Mouse (Mus musculus) MEL (cell line): ENCODE results near the gene Wfdc10. TPM values are rescaled to one million over a fixed set of nuclear protein-coding genes. Genes with fewer than 3 reads are reported as not detected.

Source experiments
- DNase-seq: peaks from one replicate; pipeline ENCODE4 v3.0.0; 2011; ENCODE audit warnings: low read depth, low spot score
- H3K27ac ChIP-seq: 2 replicates; pipeline ENCODE4 v1.5.1; 2012; ENCODE audit warnings: low read depth, mild to moderate bottlenecking, control low read depth, low read length, moderate library complexity; ENCODE audit not compliant: control insufficient read depth
- H3K27me3 ChIP-seq, 2 experiments: fragments of 150-350 bp in 1 of 2; sonication (generic) in 1 of 2; 2 replicates each; pipeline ENCODE4 v1.6.1; 2012; ENCODE audit warnings: low read length in 2 of 2, mild to moderate bottlenecking in 2 of 2, improper control_type of control experiment in 1 of 2, moderate library complexity in 1 of 2; ENCODE audit not compliant: insufficient read depth in 2 of 2, control insufficient read depth in 1 of 2
- H3K36me3 ChIP-seq, 2 experiments: 2 replicates each; pipeline ENCODE4 v1.6.1; 2012 to 2014; ENCODE audit warnings: low read length in 2 of 2, improper control_type of control experiment in 1 of 2, inconsistent platforms in 1 of 2, mild to moderate bottlenecking in 1 of 2; ENCODE audit not compliant: insufficient read depth in 2 of 2, control insufficient read depth in 1 of 2
- H3K4me1 ChIP-seq, 2 experiments: fragments of 150-350 bp in 1 of 2; sonication (generic) in 1 of 2; 2 replicates each; pipeline ENCODE4 v1.6.1; 2012; ENCODE audit warnings: low read length in 2 of 2, improper control_type of control experiment in 1 of 2, mild to moderate bottlenecking in 1 of 2; ENCODE audit not compliant: insufficient read depth in 2 of 2, control insufficient read depth in 1 of 2
- H3K4me3 ChIP-seq, 2 experiments: fragments of 150-350 bp in 1 of 2; sonication (generic) in 1 of 2; 2 replicates each; pipeline ENCODE4 v1.5.1; 2012; ENCODE audit warnings: low read depth in 2 of 2, low read length in 2 of 2, mild to moderate bottlenecking in 2 of 2, moderate library complexity in 2 of 2, control low read depth in 1 of 2, improper control_type of control experiment in 1 of 2; ENCODE audit not compliant: control insufficient read depth in 1 of 2, insufficient read depth in 1 of 2
- H3K79me2 ChIP-seq: 2 replicates; pipeline ENCODE4 v1.6.1; 2012; ENCODE audit warnings: mild to moderate bottlenecking, low read length, moderate library complexity; ENCODE audit not compliant: control insufficient read depth, poor library complexity, insufficient read depth
- H3K9ac ChIP-seq: 2 replicates; pipeline ENCODE4 v1.6.1; 2012; ENCODE audit warnings: low read depth, mild to moderate bottlenecking, control low read depth, low read length, moderate library complexity; ENCODE audit not compliant: control insufficient read depth, poor library complexity, severe bottlenecking
- H3K9me3 ChIP-seq: fragments of 150-350 bp; sonication (generic); replicated peaks from 2 replicates; pipeline ENCODE4 v1.6.1; 2012; ENCODE audit warnings: mild to moderate bottlenecking, low read length, improper control_type of control experiment, moderate library complexity; ENCODE audit not compliant: insufficient read depth
- BHLHE40 ChIP-seq: IDR thresholded peaks from 2 replicates; pipeline ENCODE4 v1.6.1; 2012; ENCODE audit warnings: low read depth, mild to moderate bottlenecking, inconsistent platforms, low read length, improper control_type of control experiment, borderline replicate concordance
- CTCF ChIP-seq, 3 experiments: IDR thresholded peaks in 2 of 3; conservative IDR thresholded peaks in 1 of 3; 2 replicates each; pipeline ENCODE4 v1.5.1; 2011 to 2012; ENCODE audit warnings: low read length in 3 of 3, low read depth in 2 of 3, mild to moderate bottlenecking in 2 of 3, improper control_type of control experiment in 1 of 3, inconsistent platforms in 1 of 3, mixed read lengths in 1 of 3, moderate library complexity in 1 of 3; ENCODE audit not compliant: control insufficient read depth in 1 of 3, insufficient read depth in 1 of 3, poor library complexity in 1 of 3, severe bottlenecking in 1 of 3
- ETS1 ChIP-seq: IDR thresholded peaks from 2 replicates; pipeline ENCODE4 v1.6.1; 2012; ENCODE audit warnings: low read depth, mild to moderate bottlenecking, inconsistent platforms, low read length, improper control_type of control experiment, moderate library complexity
- KAT2A ChIP-seq: conservative IDR thresholded peaks from 2 replicates; pipeline ENCODE4 v1.6.1; 2012; ENCODE audit warnings: low read depth, low read length, improper control_type of control experiment, inconsistent platforms
- MAX ChIP-seq: IDR thresholded peaks from 2 replicates; pipeline ENCODE4 v1.6.1; 2011; ENCODE audit warnings: low read length, improper control_type of control experiment
- MYC ChIP-seq: IDR thresholded peaks from 2 replicates; pipeline ENCODE4 v1.6.1; 2011; ENCODE audit warnings: low read depth, mild to moderate bottlenecking, low read length, improper control_type of control experiment, moderate library complexity
- NRF1 ChIP-seq: IDR thresholded peaks from 2 replicates; pipeline ENCODE4 v1.6.1; 2014; ENCODE audit warnings: low read depth, mild to moderate bottlenecking, inconsistent platforms, low read length, improper control_type of control experiment, moderate library complexity; ENCODE audit not compliant: poor library complexity, insufficient read depth, severe bottlenecking
- RAD21 ChIP-seq: IDR thresholded peaks from 2 replicates; pipeline ENCODE4 v1.6.1; 2011; ENCODE audit warnings: mild to moderate bottlenecking, low read depth, low read length, improper control_type of control experiment
- SMC3 ChIP-seq: IDR thresholded peaks from 2 replicates; pipeline ENCODE4 v1.6.1; 2011; ENCODE audit warnings: low read depth, low read length, improper control_type of control experiment
- TBP ChIP-seq: IDR thresholded peaks from 2 replicates; pipeline ENCODE4 v1.8.0; 2011; ENCODE audit warnings: low read depth, low read length, improper control_type of control experiment
- TCF12 ChIP-seq: IDR thresholded peaks from 2 replicates; pipeline ENCODE4 v1.6.1; 2014; ENCODE audit warnings: low read depth, mild to moderate bottlenecking, inconsistent platforms, low read length, improper control_type of control experiment, moderate library complexity
- USF1 ChIP-seq: IDR thresholded peaks from 2 replicates; pipeline ENCODE4 v1.6.1; 2014; ENCODE audit warnings: low read depth, mild to moderate bottlenecking, inconsistent platforms, low read length, improper control_type of control experiment, moderate library complexity
- USF2 ChIP-seq, 2 experiments: IDR thresholded peaks; 2 replicates each; pipeline ENCODE4 v1.6.1; 2011 to 2012; ENCODE audit warnings: improper control_type of control experiment in 2 of 2, low read length in 2 of 2, borderline replicate concordance in 1 of 2, inconsistent platforms in 1 of 2, low read depth in 1 of 2, mild to moderate bottlenecking in 1 of 2; ENCODE audit not compliant: insufficient read depth in 1 of 2
- ZC3H11A ChIP-seq: IDR thresholded peaks from 2 replicates; pipeline ENCODE4 v1.6.1; 2012; ENCODE audit warnings: low read depth, mild to moderate bottlenecking, inconsistent platforms, low read length, improper control_type of control experiment
- ZMIZ1 ChIP-seq: IDR thresholded peaks from 2 replicates; pipeline ENCODE4 v1.6.1; 2012; ENCODE audit warnings: low read depth, mild to moderate bottlenecking, inconsistent platforms, low read length, improper control_type of control experiment, moderate library complexity
- ZNF384 ChIP-seq: IDR thresholded peaks from 2 replicates; pipeline ENCODE4 v1.6.1; 2012; ENCODE audit warnings: low read depth, mild to moderate bottlenecking, inconsistent platforms, low read length, improper control_type of control experiment
- polyA plus RNA-seq, 2 experiments: library from polyadenylated mRNA; stranded (reverse) in 1 of 2; unstranded in 1 of 2; fragments of >175 nt in 1 of 2; fragments of >200 nt in 1 of 2; gene quantifications; 2 replicates each; pipeline versions ENCODE4 v1.2.1 to v1.2.4; 2012; ENCODE audit warnings: low replicate concordance in 2 of 2, low read depth in 1 of 2; ENCODE audit not compliant: insufficient read length in 2 of 2, insufficient read depth in 1 of 2, missing spikeins in 1 of 2
- total RNA-seq: library from RNA; depleted of rRNA; stranded (reverse); fragments of 300-350 nt; gene quantifications from 2 replicates; pipeline ENCODE4 v1.2.3, GENCODE M21; 2012

Wfdc10 gene
- total and polyA plus RNA-seq, 3 experiments = not detected

GRCm38 (mm10) chr2:164615386-164615785, 40.5 kb upstream of the Wfdc10 start (continued):
- TF ChIP-seq BHLHE40 (no peak), TBP (no peak)

GRCm38 (mm10) chr2:164619050-164619449, 36.8 kb upstream of the Wfdc10 start:
- H3K9ac ChIP-seq = no peak overlapping the region
- no peaks in the 10 kb centered on the region for H3K36me3 ChIP-seq
- H3K27me3 ChIP-seq = peaks cover 0 to 4% of the 10 kb centered on the region in 2 experiments; a peak in 2 of 4 replicates
- DNase-seq = no peak
- no peaks in the 10 kb centered on the region for H3K79me2 ChIP-seq
- H3K4me3 ChIP-seq = no peak overlapping the region
- H3K27ac ChIP-seq = no peak overlapping the region
- no peaks in the 10 kb centered on the region for H3K4me1 ChIP-seq
- TF ChIP-seq TCF12 = no peak
- no peak for TF ChIP-seq MAX
- TF ChIP-seq MYC = no peak
- TF ChIP-seq USF1 = no peak
- no peak for TF ChIP-seq ETS1
- no peak for TF ChIP-seq ZC3H11A
- TF ChIP-seq USF2 (IDR thresholded peaks at IDR 0.05; ENCODE audit: borderline replicate concordance in 1 of 2, insufficient read depth in 1 of 2, low read depth in 1 of 2, low read length in 2 of 2) = no peak
- no peak for TF ChIP-seq SMC3
- TF ChIP-seq BHLHE40 = no peak
- no peak for TF ChIP-seq NRF1
- TF ChIP-seq KAT2A = no peak
- no peak for TF ChIP-seq CTCF (IDR thresholded peaks at IDR 0.05 in 2 of 3, conservative IDR thresholded peaks at IDR 0.05 in 1 of 3; ENCODE audit: control insufficient read depth in 1 of 3, insufficient read depth in 1 of 3, low read depth in 2 of 3, low read length in 3 of 3, poor library complexity in 1 of 3, severe bottlenecking in 1 of 3)
- TF ChIP-seq, all 39 proteins: peak for 0
- no peaks in the 10 kb centered on the region for H3K9me3 ChIP-seq

- Histone ChIP-seq H3K79me2 (no peaks in the 10 kb centered on the region), H3K27me3 (peaks cover 0 to 5% of the 10 kb centered on the region in 2 experiments; a peak in 3 of 4 replicates), H3K4me3 (no peak overlapping the region), H3K36me3 (no peaks in the 10 kb centered on the region), H3K9ac (no peak overlapping the region), H3K9me3 (no peaks in the 10 kb centered on the region), H3K4me1 (no peaks in the 10 kb centered on the region), H3K27ac (no peak overlapping the region)
- TF ChIP-seq ZNF384 (no peak), ZMIZ1 (no peak), SMC3 (peak; percentile 52), RAD21 (peak; percentile 19), CTCF (IDR thresholded peaks at IDR 0.05 in 2 of 3, conservative IDR thresholded peaks at IDR 0.05 in 1 of 3; ENCODE audit: control insufficient read depth in 1 of 3, insufficient read depth in 1 of 3, low read depth in 2 of 3, low read length in 3 of 3, poor library complexity in 1 of 3, severe bottlenecking in 1 of 3) (peak in 1 of 3 experiments; percentile 37; a peak in 2 of 6 replicates)
- no peak for DNase-seq
Measured at GRCm38 (mm10) chr2:164621775-164622174, 34.1 kb upstream of the Wfdc10 start.
